Mouse (Mus musculus) spleen, adult 2 months (tissue): ENCODE data around the gene Kirrel3. TPM values are rescaled to one million over a fixed set of nuclear protein-coding genes. Genes with fewer than 3 reads are reported as not detected.

Experiments
- DNase-seq, 2 experiments: peaks; one replicate each; pipeline versions ENCODE4 v3.0.0 to v3.0.0-alpha.2; 2012 to 2021; ENCODE audit warnings: low spot score in 2 of 2, low read depth in 1 of 2
- H3K27ac ChIP-seq: fragments of 200-500 bp; 2 replicates; pipeline ENCODE4 v1.5.1; 2012; ENCODE audit warnings: low read length, inconsistent platforms; ENCODE audit not compliant: insufficient read depth
- H3K27me3 ChIP-seq: fragments of 200-500 bp; 2 replicates; pipeline ENCODE4 v1.6.1; 2012; ENCODE audit warnings: mild to moderate bottlenecking, moderate library complexity, low read length, inconsistent platforms; ENCODE audit not compliant: control insufficient read depth, insufficient read depth
- H3K36me3 ChIP-seq: fragments of 200-500 bp; 2 replicates; pipeline ENCODE4 v1.6.1; 2012; ENCODE audit warnings: mild to moderate bottlenecking, low read length, inconsistent platforms; ENCODE audit not compliant: control insufficient read depth, insufficient read depth
- H3K4me1 ChIP-seq: fragments of 200-500 bp; 2 replicates; pipeline ENCODE4 v1.6.1; 2011; ENCODE audit warnings: inconsistent platforms; ENCODE audit not compliant: control insufficient read depth, insufficient read depth, insufficient read length
- H3K4me3 ChIP-seq: fragments of 200-500 bp; 2 replicates; pipeline ENCODE4 v1.5.1; 2011; ENCODE audit warnings: mild to moderate bottlenecking, inconsistent platforms; ENCODE audit not compliant: insufficient read depth, insufficient read length; ENCODE audit errors: extremely low read depth
- CTCF ChIP-seq: fragments of 200-500 bp; IDR thresholded peaks from 2 replicates; pipeline ENCODE4 v1.5.1; 2011; ENCODE audit warnings: mild to moderate bottlenecking, inconsistent platforms; ENCODE audit not compliant: insufficient read depth, insufficient read length, insufficient replicate concordance; ENCODE audit errors: extremely low read depth
- POLR2A ChIP-seq: fragments of 200-500 bp; IDR thresholded peaks from 2 replicates; pipeline ENCODE4 v1.6.1; 2011; ENCODE audit warnings: low read depth, low read length, inconsistent platforms
- WGBS: fragments of 180-500 bp; shearing (Covaris S2); methylation state at CpG from one replicate; pipeline ENCODE4 v1.1.7; 2018; 5-methylcytosine and 5-hydroxymethylcytosine counted together
- polyA plus RNA-seq: library from polyadenylated mRNA; depleted of rRNA; stranded (reverse); fragments of >200 nt; gene quantifications from 2 replicates; pipeline ENCODE4 v1.2.3, GENCODE M21; 2012

The Kirrel3 gene
- polyA plus RNA-seq, 1 experiment = 0.23 TPM

DNA sequence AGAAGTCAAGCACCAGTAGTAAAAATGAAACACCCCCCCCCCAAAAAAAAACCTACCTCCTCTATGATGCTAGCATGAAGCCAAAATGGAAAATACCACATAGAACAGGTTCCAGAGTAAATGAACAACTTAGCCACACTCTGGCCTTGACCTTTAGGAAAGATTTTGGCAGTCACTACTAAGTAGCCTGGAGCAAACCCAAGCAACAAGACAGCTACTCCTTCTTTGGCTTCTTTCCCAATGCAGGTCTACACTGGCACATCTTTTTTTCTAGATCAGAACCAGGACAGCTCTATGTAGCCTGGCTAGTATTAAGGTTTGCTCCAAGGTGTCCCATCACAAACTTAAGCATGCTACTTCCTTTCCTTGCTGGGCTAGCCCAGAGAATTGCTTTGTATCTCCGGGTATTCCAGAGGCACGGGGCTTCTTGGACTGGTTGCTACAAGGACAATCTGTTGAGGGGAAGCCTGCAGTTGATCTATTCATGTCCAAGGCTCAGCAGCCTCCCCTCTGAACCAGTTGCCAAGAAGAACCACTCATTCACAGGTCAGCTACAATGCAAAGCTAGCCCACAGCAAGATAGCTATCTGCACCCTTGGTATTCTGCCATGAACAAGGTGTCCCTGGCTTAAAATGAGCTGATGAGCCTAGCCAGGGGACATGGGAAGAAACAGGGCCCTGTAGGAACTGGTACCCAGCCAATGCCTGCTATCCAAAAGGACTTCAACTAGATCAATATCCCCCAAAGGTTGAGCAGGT, 573.1 kb downstream of the Kirrel3 start:
- Histone ChIP-seq H3K36me3 (no peaks in the 10 kb centered on the region), H3K27ac (no peak overlapping the region), H3K4me1 (peaks cover 12% of the 10 kb centered on the region; the same call in 1 of the 2 replicates), H3K27me3 (no peaks in the 10 kb centered on the region), H3K4me3 (no peak overlapping the region)
- WGBS = 88% methylated on average over 2 of the region's 2 CpGs
- no peak for DNase-seq
- TF ChIP-seq CTCF (no peak), POLR2A (no peak)

DNA sequence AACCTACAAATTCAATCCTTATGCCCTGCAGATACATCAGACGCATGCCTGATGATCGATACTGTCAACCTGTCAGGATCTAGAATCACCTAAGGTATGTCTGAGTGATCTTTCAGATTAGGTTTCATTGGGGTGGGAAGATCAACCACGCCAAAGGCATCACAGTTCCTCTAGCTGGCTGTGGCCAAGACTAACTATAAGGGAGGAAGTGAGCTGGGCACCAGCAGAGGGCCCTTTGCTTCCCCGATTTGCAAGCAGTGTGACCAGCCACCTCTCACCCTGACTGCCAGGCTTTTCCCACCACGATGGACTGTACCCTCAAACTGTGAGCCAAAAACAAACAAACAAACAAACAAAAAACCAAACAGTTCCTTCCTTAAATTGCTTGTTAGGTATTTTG, 574.2 kb downstream of the Kirrel3 start:
- no peak for DNase-seq
- Histone ChIP-seq H3K27ac (no peak overlapping the region), H3K27me3 (no peaks in the 10 kb centered on the region), H3K4me1 (peaks cover 12% of the 10 kb centered on the region; the same call in 1 of the 2 replicates), H3K36me3 (no peaks in the 10 kb centered on the region), H3K4me3 (no peak overlapping the region)
- 68% methylated on average over 5 of the region's 5 CpGs for WGBS
- no peak for TF ChIP-seq POLR2A
- TF ChIP-seq CTCF = 0 out of 2 replicates have a peak, but pooled peaks have one; percentile 4

DNA sequence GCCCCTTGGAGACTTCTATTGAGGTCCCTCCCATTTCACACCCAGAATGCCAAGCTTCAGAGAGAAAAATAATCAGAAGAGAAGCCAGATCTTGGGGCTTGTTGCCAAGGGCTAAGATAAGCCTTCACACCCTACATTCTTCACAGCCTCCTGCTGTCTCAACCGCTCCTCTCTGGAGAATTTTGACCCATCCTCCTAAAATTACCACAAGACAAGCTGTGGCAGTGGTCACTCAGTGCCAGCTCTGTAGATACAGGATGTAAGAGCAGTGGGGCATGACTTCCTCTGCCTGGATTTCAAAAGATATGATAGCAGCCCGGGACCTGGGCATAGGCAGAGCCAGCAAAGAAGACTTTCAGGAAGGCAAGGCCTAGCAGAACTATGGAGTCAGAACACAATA, 575.8 kb downstream of the Kirrel3 start:
- no peaks in the 10 kb centered on the region for H3K27me3 ChIP-seq
- no peak overlapping the region for H3K4me3 ChIP-seq
- no peak for TF ChIP-seq POLR2A
- TF ChIP-seq CTCF = no peak
- H3K4me1 ChIP-seq = peaks cover 5% of the 10 kb centered on the region; the same call in 1 of the 2 replicates
- DNase-seq = no peak
- no peak overlapping the region for H3K27ac ChIP-seq
- no peaks in the 10 kb centered on the region for H3K36me3 ChIP-seq
- 33% methylated on average over 2 of the region's 2 CpGs for WGBS
